Mouse (Mus musculus) midbrain, embryonic 15.5 days (tissue): ENCODE measurements around the gene Dact3. TPM values are rescaled to one million over a fixed set of nuclear protein-coding genes. Genes with fewer than 3 reads are reported as not detected.

Experiments used
- ATAC-seq: fragments of 200-750 bp; cut with Nextera tagmentation; replicated peaks from 2 replicates; pipeline ENCODE4 v1.8.0; 2017; ENCODE audit warnings: moderate TSS enrichment
- H3K27ac ChIP-seq: fragments of 300-500 bp; sonication (generic); 2 replicates; pipeline ENCODE4 v1.5.1; 2015; ENCODE audit warnings: mild to moderate bottlenecking, inconsistent platforms
- H3K27me3 ChIP-seq: fragments of 300-500 bp; sonication (generic); replicated peaks from 2 replicates; pipeline ENCODE4 v1.6.1; 2015; ENCODE audit warnings: inconsistent platforms
- H3K36me3 ChIP-seq: fragments of 300-500 bp; sonication (generic); replicated peaks from 2 replicates; pipeline ENCODE4 v1.6.1; 2015; ENCODE audit warnings: inconsistent platforms
- H3K4me1 ChIP-seq: fragments of 300-500 bp; sonication (generic); 2 replicates; pipeline ENCODE4 v1.6.1; 2015; ENCODE audit warnings: inconsistent platforms
- H3K4me2 ChIP-seq: fragments of 300-500 bp; sonication (generic); 2 replicates; pipeline ENCODE4 v1.6.1; 2015; ENCODE audit warnings: inconsistent platforms, mild to moderate bottlenecking, moderate library complexity
- H3K4me3 ChIP-seq: fragments of 300-500 bp; sonication (generic); 2 replicates; pipeline ENCODE4 v1.5.1; 2015; ENCODE audit warnings: mild to moderate bottlenecking, inconsistent platforms
- H3K9ac ChIP-seq: fragments of 300-500 bp; sonication (generic); 2 replicates; pipeline ENCODE4 v1.6.1; 2015; ENCODE audit warnings: mild to moderate bottlenecking, inconsistent platforms
- H3K9me3 ChIP-seq: fragments of 300-500 bp; sonication (generic); 2 replicates; pipeline ENCODE4 v1.6.1; 2016; ENCODE audit warnings: inconsistent platforms
- WGBS: fragments of 180-500 bp; shearing (Covaris S2); methylation state at CpG from one replicate; pipeline ENCODE4 v1.1.7; 2015; ENCODE audit warnings: mixed read lengths; 5-methylcytosine and 5-hydroxymethylcytosine counted together
- polyA plus RNA-seq: library from polyadenylated mRNA; unstranded; fragments of >200 nt; fragmentation: Nextera tagmentation; extraction: Ambion mirVana; gene quantifications from 2 replicates; pipeline ENCODE4 v1.2.1, GENCODE M21; 2015

Gene Dact3
- polyA plus RNA-seq, 1 experiment from 2014 or later: 4.7 TPM

- WGBS: 38% methylated on average over 10 of the region's 10 CpGs
- Histone ChIP-seq H3K4me1 (peaks cover 9% of the 10 kb centered on the region), H3K36me3 (peaks cover 36% of the 10 kb centered on the region), H3K4me3 (no peak overlapping the region), H3K9ac (no peak overlapping the region), H3K27me3 (no peaks in the 10 kb centered on the region), H3K4me2 (no peak overlapping the region), H3K9me3 (no peaks in the 10 kb centered on the region), H3K27ac (peak overlapping the region; percentile 18; the same call in 1 of the 2 replicates)
- peak; percentile 33 for ATAC-seq
These were observed 38.8 kb downstream of the Dact3 start for GRCm38 (mm10) chr7:16913806-16914452.

- peak overlapping the region; percentile 18; the same call in 1 of the 2 replicates for H3K27ac ChIP-seq
- H3K4me1 ChIP-seq: peaks cover 17% of the 10 kb centered on the region
- no peak overlapping the region for H3K9ac ChIP-seq
- no peak; the same call in 1 of the 2 replicates for ATAC-seq
- WGBS: 85% methylated on average over 18 of the region's 18 CpGs
- no peak overlapping the region for H3K4me3 ChIP-seq
- H3K36me3 ChIP-seq: peaks cover 36% of the 10 kb centered on the region
- H3K9me3 ChIP-seq: no peaks in the 10 kb centered on the region
- no peaks in the 10 kb centered on the region for H3K27me3 ChIP-seq
- no peak overlapping the region for H3K4me2 ChIP-seq
These were observed 39.6 kb downstream of the Dact3 start for GRCm38 (mm10) chr7:16914453-16915343.

DNA sequence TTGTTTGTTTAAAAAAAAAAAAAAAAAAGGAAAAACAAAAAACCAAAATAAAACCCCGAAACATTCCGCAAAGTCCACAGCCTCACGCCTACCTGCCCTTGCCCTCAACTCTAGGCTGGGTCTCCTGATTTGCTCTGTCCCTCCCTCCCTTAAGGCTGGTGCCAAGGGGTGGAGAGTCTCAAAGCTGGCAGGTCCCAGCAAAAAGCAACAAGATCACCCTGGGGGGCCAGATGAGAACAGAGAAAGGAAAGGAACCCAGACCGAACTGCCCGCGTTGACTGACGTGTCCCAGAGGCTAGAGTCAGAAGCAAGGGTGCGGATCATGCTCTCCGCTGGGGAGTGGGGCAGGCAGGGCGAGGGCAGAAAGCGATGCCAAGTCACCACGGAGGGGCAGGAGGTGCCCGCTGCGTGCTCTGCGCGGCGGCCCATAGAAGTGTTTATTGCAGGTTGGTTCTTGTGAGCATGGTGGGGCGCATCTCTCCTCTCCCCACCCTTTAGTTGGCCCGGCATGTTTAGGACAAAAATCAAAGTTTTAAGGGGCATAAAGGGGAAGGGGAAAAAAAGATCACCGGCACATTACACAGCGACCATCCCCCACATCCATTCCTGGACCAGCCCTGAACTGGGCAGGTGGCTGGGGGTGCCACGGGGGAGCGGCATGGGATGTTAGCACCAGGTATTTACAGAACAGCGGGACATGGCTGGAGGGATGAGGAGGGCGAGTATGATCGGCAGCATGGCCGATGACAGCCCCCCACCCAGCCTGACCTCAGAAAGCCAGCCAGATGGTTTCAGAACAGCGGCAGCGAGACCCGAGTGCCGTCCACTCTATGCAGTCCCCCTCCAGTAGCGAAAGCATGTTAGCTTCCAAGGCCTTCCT, 40.6 kb downstream of the Dact3 start:
- no peak for ATAC-seq
- H3K9ac ChIP-seq: no peak overlapping the region
- H3K36me3 ChIP-seq: peaks cover 36% of the 10 kb centered on the region
- no peaks in the 10 kb centered on the region for H3K9me3 ChIP-seq
- H3K4me3 ChIP-seq: no peak overlapping the region
- 91% methylated on average over 32 of the region's 32 CpGs for WGBS
- no peak overlapping the region for H3K4me2 ChIP-seq
- H3K27me3 ChIP-seq: no peaks in the 10 kb centered on the region
- H3K27ac ChIP-seq: no peak overlapping the region
- H3K4me1 ChIP-seq: peaks cover 27% of the 10 kb centered on the region

DNA sequence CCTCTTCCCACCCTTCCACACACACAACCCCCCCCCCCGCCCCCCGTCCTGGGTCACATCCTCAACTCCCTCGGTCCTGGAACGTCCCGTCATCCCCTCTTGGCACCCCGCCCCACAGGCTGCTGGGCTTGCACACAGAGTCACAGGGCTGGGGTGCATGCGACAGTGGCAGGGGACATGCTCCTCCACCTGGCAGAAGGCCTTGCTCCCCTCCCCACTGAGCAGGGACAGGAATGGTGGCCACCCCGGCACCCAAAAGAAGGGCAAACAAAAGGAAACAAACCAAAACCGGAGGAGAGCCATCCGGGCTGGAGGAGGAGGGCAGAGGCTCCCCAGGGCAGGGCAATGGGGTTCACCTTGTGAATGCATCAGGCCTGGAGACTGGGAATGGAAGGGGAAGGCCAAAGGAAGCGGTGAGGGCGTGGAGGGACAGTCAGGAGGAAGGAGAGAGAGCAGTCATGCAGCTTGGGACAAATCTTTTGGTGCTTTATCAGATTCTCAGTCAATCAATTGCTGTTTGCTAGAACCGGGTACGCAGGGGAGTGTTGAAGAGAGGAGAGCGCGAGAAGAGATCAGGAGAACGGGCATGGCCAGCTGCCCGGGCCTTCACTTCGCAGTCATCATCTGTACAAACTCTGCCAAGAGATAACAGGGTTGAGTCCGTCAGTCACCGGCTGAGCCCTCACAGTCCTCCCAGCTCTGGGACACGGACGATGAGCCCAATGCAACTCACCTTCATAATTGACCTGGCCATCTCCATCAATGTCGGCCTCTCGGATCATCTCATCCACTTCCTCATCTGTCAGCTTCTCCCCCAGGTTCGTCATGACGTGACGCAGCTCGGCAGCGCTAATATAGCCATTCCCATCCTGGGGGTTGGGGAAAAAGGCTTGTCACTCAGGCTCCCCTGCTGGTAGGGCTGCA, 41.5 kb downstream of the Dact3 start:
- Histone ChIP-seq H3K4me3 (no peak overlapping the region), H3K9ac (no peak overlapping the region)
- 81% methylated on average over 30 of the region's 30 CpGs for WGBS

GRCm38 (mm10) chr7:16917447-16917846, 42.3 kb downstream of the Dact3 start:
- H3K9ac ChIP-seq: no peak overlapping the region
- no peak for ATAC-seq
- WGBS: 80% methylated on average over 11 of the region's 11 CpGs
- no peak overlapping the region for H3K4me2 ChIP-seq
- no peaks in the 10 kb centered on the region for H3K9me3 ChIP-seq
- H3K4me3 ChIP-seq: no peak overlapping the region
- H3K27me3 ChIP-seq: no peaks in the 10 kb centered on the region
- H3K36me3 ChIP-seq: peaks cover 36% of the 10 kb centered on the region
- no peak overlapping the region for H3K27ac ChIP-seq
- H3K4me1 ChIP-seq: peaks cover 45% of the 10 kb centered on the region

More for the DNA sequence above, 41.5 kb downstream of the Dact3 start:
- H3K27me3 ChIP-seq: no peaks in the 10 kb centered on the region
- H3K4me1 ChIP-seq: peaks cover 36% of the 10 kb centered on the region
- ATAC-seq: no peak
- H3K27ac ChIP-seq: no peak overlapping the region
- peaks cover 36% of the 10 kb centered on the region for H3K36me3 ChIP-seq
- H3K9me3 ChIP-seq: no peaks in the 10 kb centered on the region
- H3K4me2 ChIP-seq: no peak overlapping the region

DNA sequence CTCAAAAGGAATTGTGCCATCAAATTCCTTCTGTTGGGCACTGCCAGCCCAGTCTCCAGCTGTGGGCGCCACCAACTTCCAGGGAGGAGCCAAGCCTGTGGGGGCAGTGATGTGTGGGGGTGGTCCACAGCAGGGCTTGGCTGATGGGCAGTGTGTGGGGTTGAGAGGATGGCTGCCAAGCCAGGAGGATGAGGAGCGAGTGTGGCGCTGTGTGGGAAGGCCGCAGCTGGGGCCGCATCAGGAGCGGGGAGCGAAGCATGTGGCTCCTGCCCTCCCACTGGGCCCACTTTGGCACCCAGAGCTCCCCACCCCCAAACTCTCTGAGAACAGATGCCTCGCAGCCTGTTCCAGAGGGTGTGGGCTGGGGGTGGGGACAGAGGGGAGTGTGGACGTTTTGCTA, 42.9 kb downstream of the Dact3 start:
- no peak for ATAC-seq

DNA sequence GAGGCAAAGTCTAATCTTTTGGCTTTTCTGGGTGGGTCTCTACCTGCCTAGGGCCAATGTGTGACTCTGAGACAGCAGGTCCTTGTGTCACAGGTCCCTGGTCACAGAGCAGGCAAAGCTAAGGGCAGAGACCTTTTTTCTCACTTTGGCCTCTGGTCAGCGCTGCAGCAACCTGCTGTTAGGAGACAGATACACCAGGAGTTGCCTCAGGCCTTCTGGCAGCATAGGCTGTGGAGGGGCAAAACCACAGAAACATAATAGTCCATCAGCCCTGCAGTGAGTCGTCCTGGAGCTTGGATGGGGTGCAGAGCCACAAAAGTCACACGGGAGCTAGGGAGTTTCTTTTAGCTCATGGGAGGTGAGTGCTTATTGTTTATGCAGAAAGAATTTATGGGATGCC, 43.6 kb downstream of the Dact3 start:
- peaks cover 36% of the 10 kb centered on the region for H3K36me3 ChIP-seq
- WGBS: 80% methylated on average over 3 of the region's 3 CpGs
- no peak overlapping the region for H3K4me2 ChIP-seq
- no peaks in the 10 kb centered on the region for H3K27me3 ChIP-seq
- peaks cover 48% of the 10 kb centered on the region for H3K4me1 ChIP-seq
- H3K9me3 ChIP-seq: no peaks in the 10 kb centered on the region
- no peak overlapping the region for H3K9ac ChIP-seq
- H3K27ac ChIP-seq: no peak overlapping the region
- ATAC-seq: no peak
- no peak overlapping the region for H3K4me3 ChIP-seq

More for the DNA sequence above, 42.9 kb downstream of the Dact3 start:
- WGBS: 77% methylated on average over 9 of the region's 9 CpGs
- Histone ChIP-seq H3K4me1 (peaks cover 48% of the 10 kb centered on the region), H3K4me3 (no peak overlapping the region), H3K4me2 (no peak overlapping the region), H3K27ac (no peak overlapping the region), H3K36me3 (peaks cover 36% of the 10 kb centered on the region), H3K27me3 (no peaks in the 10 kb centered on the region), H3K9me3 (no peaks in the 10 kb centered on the region), H3K9ac (no peak overlapping the region)

- peak overlapping the region; percentile 13 for H3K4me3 ChIP-seq
- H3K9me3 ChIP-seq: no peaks in the 10 kb centered on the region
- ATAC-seq: no peak
- peak overlapping the region; percentile 98 for H3K4me2 ChIP-seq
- H3K4me1 ChIP-seq: peaks cover 48% of the 10 kb centered on the region
- H3K27me3 ChIP-seq: no peaks in the 10 kb centered on the region
- WGBS: 82% methylated on average over 13 of the region's 13 CpGs
- H3K9ac ChIP-seq: peak overlapping the region; percentile 27
- H3K36me3 ChIP-seq: peaks cover 33% of the 10 kb centered on the region
- peak overlapping the region; percentile 49; the same call in 1 of the 2 replicates for H3K27ac ChIP-seq
These were observed 44.5 kb downstream of the Dact3 start for GRCm38 (mm10) chr7:16919395-16920149.

DNA sequence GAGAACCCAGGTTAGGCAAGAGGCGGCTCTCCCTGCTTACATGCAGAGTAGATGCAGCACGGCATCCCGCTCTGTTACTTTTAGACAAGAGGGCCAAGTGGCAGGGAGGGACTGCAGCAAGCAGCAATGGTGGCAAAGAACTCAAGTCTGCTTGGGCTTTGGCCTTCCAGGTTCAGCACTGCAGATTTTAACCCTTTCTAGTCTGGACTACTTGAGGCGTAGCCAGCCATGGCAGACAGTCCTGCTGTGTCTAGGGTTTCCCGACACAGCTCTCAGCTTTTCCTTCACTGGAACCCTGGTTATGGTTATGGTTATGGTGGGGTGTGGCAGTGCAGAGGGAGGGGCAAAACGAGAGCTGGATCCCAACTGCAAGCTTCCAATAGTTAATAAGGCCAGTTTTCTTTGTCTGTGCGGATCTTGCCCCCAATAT, 45.0 kb downstream of the Dact3 start:
- H3K9ac ChIP-seq: peak overlapping the region; percentile 27
- ATAC-seq: no peak
- no peaks in the 10 kb centered on the region for H3K9me3 ChIP-seq
- H3K27me3 ChIP-seq: no peaks in the 10 kb centered on the region
- peak overlapping the region; percentile 49; the same call in 1 of the 2 replicates for H3K27ac ChIP-seq
- H3K4me1 ChIP-seq: peaks cover 48% of the 10 kb centered on the region
- peak overlapping the region; percentile 98 for H3K4me2 ChIP-seq
- peak overlapping the region; percentile 13 for H3K4me3 ChIP-seq
- H3K36me3 ChIP-seq: peaks cover 27% of the 10 kb centered on the region
- WGBS: 81% methylated on average over 7 of the region's 7 CpGs

DNA sequence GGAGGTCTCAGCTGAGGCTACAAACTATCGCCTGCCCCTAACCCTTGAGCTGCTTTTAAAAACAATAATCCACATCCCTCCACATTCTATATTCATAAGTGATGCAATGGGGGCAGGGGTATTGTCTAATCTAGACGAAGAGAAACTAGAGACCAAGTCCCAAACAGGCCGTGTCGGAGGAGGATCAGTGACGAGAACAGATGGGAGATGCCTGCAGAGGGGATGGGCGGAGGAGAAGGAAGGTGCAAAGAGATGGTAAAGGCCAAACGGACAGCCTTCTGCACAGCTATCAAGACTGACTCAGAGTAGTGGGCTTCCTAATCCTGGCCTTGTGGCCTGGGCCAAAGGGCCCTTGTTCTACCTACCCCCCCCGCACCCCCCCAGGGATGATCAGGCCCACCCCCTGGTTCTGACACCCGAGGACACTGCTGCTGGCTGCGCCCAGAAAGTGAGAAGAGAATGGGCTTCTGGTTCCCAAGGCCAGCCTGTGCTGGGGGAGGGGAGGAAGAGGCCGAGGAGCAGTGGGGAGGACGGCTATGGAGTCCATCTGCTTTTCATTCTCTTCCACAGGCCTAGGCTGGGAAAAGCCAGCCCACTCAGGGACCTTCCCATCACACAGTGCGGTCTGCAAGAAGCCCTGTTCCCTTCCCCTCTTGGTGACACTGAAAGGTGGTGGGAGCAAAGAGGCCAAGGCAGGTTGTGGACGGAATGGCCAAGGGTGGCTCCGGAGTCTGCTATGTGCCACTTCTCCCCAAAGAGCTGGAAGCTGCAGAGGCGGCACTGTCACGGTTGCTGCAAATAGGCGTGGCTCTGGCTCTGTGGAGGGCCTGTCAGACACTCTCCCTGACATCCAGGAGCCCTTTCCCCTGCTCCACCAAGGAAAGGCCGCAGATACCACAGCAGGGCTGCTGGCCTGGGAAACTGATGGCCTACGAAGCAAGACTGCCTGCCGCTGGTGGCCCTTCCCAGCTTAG, 46.0 kb downstream of the Dact3 start:
- peaks cover 48% of the 10 kb centered on the region for H3K4me1 ChIP-seq
- no peak for ATAC-seq
- H3K27ac ChIP-seq: peak overlapping the region; percentile 99
- H3K36me3 ChIP-seq: peaks cover 22% of the 10 kb centered on the region
- 28% methylated on average over 21 of the region's 21 CpGs for WGBS
- H3K4me3 ChIP-seq: peak overlapping the region; percentile 91
- H3K4me2 ChIP-seq: peak overlapping the region; percentile 98
- H3K9ac ChIP-seq: peak overlapping the region; percentile 98
- no peaks in the 10 kb centered on the region for H3K27me3 ChIP-seq
- H3K9me3 ChIP-seq: no peaks in the 10 kb centered on the region
